Mouse (Mus musculus): ENCODE results near the gene Tmem160. TPM values are rescaled to one million over a fixed set of nuclear protein-coding genes. Genes with fewer than 3 reads are reported as not detected.

Tmem160 gene
- total RNA-seq (2021) = 10 to 100 TPM; 59.4 to 72.5 TPM
- long read RNA-seq, experiment 1, transcript Tmem160-201 (3 exons, 815 nt) = major isoform, 48 of 131 reads
- long read RNA-seq, experiment 1, partial matches to known transcripts = 81 of 131 reads
- long read RNA-seq, experiment 1, other reads (novel, unspliced or antisense) = 0 of 131 reads
- long read RNA-seq, experiment 2, transcript Tmem160-201 (3 exons, 815 nt) = major isoform, 58 of 160 reads
- long read RNA-seq, experiment 2, partial matches to known transcripts = 100 of 160 reads
- long read RNA-seq, experiment 2, other reads (novel, unspliced or antisense) = 0 of 160 reads

DNA sequence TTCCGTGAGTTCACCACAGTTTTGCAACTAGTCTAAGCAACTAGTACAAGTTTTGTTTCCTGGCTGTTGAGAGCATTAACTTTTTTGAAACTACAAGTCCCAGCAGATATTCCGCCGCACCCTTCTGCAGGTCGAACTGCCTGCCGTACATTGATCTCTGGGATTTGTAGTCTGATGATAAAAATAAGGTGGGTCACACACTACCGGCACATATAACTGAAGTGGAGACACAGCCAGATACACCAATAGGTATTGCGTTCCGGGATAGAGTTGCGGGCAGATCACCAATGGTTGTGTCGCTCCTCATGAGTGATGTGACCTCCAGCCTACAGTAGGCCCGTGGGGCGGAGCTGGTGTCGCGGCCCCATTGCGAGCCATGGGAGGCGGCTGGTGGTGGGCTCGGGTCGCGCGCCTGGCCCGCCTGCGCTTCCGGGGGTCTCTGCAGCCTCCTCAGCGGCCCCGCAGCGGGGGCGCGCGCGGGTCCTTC, at the start of gene Tmem160:
Gene Tmem160 (plus strand): TSS at position 193 of the 487 bp plus-strand sequence.
- peak; percentile 84 to 95 for DNase-seq (ENCODE audit: low spot score in 2 of 2)
- Histone ChIP-seq H3K4me3 (peak within 1 kb of the TSS; percentile 84), H3K27ac (peak within 1 kb of the TSS; percentile 85)
- no peak for TF ChIP-seq CTCF (conservative IDR thresholded peaks at IDR 0.05)

DNA sequence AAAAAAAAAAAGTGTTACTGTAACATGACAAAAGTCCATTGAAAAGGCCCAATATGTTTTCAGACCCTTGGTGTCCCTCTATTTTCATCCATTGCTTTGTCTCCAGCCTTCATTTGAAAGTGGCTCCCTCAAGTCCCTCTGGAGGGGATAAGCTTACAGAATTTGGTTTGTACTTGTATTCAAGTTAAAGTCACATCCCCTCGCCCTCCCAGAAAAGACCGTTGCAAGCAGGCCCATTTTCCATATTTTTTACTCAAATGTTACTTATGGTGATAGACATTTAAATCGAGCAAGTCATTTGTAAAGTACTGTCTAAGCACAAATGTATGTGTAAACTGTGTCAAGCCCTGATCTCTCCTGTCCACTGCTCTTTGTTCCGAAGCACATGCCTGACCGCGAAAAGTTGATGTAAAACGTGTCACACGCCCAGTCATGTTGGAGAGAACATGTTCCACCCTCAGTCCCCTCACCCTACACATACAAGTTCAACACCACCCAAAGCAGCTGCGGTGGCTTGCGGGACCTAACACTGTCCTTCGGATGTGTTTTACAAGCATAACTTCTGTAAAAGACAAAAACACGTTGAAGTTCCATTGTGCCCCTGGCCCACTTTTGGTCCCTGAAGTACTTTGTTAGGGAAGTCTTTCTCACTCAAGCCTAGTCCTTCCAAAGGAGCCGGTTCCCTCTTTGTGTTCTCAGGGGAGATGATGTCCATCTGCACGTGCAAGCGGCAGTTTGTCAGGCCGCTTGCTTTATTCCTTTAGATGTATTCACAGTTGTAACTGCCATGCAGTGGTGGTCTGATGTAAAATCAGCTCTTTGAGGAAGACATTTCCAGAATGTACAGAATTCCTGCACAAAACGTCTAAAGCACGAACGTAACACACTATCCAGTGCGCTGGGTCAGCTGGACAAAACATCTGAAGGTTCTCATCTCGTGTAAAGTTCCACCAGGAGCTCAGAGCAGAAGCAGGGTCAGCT, 49.3 kb upstream of the Tmem160 start:
- Histone ChIP-seq H3K27ac (peak overlapping the region; percentile 100), H3K4me3 (peak overlapping the region; percentile 92)
- TF ChIP-seq CTCF (conservative IDR thresholded peaks at IDR 0.05) = no peak
- DNase-seq (ENCODE audit: low spot score in 2 of 2) = no peak

DNA sequence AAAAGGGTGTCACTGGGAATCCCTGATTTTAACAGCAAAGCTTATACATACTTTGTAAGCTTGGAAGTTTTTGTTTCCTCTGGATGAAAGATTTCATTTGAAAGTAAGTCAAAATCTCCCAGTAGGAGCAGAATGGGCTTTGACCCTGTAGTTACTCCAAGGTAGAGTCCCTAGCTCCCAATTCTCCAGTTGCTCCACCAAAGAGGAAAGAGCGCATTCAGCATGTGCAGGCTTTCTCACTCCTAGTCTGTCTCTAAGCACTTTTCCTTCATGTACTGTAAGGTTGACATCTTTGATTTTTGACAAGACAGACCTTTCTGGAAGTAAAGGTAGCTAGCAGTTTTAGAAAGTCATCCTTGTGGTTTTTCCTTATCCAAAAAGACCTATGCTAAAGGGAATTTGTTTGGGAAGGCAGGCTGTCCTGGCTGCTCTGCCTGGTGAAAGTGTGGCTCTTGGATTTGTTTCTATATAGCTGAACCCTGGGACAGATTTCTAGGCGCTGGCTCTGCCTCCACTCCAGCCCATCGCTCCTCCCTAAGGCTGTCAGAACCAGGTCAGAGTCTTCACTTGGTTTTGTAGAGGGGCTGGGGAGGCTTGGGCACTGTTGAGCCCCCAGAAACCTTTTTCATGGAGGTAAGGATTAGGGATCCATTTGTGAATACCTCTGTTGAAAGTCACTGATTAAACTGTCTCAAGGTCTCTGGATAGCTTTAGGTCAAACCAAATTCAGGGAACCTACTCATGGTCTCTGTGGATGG, 48.1 kb upstream of the Tmem160 start:
- no peak overlapping the region for H3K4me3 ChIP-seq
- no peak for TF ChIP-seq CTCF (conservative IDR thresholded peaks at IDR 0.05)
- peak overlapping the region; percentile 100 for H3K27ac ChIP-seq
- DNase-seq (ENCODE audit: low spot score in 2 of 2) = no peak

DNA sequence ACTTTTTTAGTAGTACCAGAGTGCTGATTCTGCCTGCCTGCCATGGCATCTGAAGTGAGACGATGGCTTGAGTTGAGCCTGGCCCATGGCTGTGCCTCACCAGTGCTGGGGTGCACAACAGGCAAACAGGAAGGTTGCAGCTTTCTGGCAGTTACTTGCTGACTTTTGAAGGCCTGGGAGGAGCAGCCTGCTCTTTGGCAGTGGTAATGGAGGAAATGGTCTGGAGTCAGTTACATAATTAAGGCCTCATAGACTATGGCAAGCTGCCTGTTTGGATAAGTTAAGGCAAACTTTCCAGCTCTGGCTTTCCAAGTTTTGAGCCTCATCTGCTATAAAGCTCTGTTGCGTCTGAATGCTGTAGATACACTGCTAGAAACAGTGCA, 47.5 kb upstream of the Tmem160 start:
- Histone ChIP-seq H3K27ac (peak overlapping the region; percentile 100), H3K4me3 (no peak overlapping the region)
- no peak for DNase-seq (ENCODE audit: low spot score in 2 of 2)
- no peak for TF ChIP-seq CTCF (conservative IDR thresholded peaks at IDR 0.05)

DNA sequence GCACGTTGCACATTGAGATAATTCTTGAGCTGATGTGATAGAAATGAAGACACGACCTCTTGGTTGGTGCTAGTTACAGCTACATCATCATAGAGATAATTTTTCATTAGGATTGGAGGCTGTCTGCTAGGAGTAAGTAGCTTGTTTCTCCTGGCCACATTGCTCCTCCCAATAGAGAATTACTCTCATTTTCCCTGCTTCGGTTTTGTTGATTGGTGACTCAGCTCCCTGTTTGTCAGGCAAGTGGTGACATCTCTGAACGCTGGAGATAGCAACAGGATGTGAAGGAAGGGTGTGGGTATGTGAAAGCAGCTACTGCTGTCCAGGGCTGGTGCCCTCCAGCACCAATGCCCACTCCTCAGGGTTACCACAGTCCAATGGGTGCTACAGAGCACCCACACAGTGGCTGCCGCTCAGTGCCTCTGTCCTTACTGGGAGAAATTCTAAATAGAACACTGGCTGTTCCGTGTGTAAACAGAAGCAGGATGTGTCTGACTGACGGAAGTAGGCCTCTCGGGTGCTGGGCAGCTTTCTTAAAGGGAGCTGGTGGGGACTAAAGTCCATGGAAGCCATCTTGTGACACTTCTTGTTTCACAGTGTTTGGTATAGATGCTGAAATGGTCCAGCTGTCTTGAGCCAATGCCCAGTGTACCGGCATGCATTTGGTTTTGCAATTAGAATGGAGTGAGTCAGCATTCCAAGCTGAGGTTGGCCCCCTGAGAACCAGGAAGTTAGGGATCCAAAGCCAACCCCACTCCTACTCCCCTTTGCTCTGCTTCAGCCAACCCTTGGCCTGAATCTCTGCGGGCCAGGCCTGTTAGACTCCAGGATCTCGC, 46.8 kb upstream of the Tmem160 start:
- peak overlapping the region; percentile 100 for H3K27ac ChIP-seq
- peak overlapping the region; percentile 28 for H3K4me3 ChIP-seq
- peak; percentile 26 to 58 for DNase-seq (ENCODE audit: low spot score in 2 of 2)
- no peak for TF ChIP-seq CTCF (conservative IDR thresholded peaks at IDR 0.05)

DNA sequence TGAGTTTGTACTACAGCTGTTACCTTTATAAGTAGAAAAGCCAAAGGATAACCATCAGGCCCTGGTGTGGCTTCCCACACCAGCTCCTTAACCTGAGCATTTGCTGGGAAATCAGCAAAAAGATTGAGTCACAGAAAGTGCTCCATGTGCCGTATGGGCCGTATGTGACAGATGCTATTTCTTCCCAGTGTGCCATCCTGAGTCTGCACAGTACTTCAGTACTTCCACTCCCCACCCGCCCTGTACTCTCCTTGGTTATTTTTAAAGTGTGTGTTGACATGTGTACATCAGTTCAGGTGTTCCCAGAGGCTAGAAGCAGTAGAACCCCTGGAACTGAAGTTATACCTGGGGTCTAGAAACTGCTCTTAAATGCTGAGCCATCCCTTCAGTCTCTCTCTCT, 45.6 kb upstream of the Tmem160 start:
- DNase-seq (ENCODE audit: low spot score in 2 of 2) = peak in 1 of 2 experiments; percentile 26
- no peak for TF ChIP-seq CTCF (conservative IDR thresholded peaks at IDR 0.05)
- Histone ChIP-seq H3K4me3 (no peak overlapping the region), H3K27ac (peak overlapping the region; percentile 53; the same call in 1 of the 2 replicates)

DNA sequence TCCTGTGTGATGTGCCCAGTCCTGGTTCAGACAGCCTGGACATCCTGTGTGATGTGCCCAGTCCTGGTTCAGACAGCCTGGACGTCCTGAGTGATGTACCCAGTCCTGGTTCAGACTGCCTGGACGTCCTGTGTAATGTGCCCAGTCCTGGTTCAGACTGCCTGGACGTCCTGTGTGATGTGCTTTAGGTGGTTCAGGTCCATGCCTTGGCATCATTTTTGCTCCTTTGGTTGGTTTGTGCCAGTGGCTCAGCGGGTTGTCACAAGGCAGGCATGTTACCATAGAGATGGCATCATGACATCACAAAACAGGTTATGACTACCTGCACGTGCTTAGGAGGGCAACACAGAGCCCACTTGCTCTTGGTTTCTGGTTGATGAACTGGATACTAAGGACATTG, 41.5 kb upstream of the Tmem160 start:
- Histone ChIP-seq H3K4me3 (no peak overlapping the region), H3K27ac (no peak overlapping the region)
- TF ChIP-seq CTCF (conservative IDR thresholded peaks at IDR 0.05) = no peak
- no peak for DNase-seq (ENCODE audit: low spot score in 2 of 2)

DNA sequence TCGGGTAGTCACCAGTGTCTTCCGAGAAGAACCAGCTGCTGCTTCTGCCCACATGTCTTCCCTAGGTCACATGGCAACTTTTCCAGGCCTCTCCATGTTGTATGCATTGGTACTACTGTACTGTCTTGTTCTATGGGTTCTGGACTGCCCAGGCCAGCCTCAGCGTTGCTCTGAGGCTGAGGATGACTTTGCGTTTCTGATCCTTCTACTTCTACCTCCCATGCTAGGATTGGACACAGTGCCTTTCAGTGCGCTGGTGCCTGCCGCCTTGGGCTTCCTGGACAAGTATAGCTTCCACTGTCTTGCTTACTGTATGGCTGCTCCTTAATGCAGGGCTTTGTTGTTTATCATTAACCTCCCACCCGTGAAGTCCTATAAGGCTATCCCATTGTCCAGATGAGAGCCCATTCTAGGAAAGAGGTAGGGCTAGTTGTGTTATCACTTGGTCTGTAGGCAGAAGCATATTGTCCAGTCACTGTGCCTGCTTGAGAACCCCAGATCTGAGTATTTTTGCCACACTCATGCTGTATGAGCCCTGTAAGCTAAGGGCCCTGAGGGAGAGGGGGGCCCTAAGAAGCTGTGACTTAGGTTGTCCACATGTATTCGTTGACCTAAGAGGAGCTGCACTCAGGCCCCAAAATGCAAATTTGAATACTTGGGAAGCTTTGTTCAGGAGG, 40.2 kb upstream of the Tmem160 start:
- Histone ChIP-seq H3K4me3 (no peak overlapping the region), H3K27ac (no peak overlapping the region)
- no peak for TF ChIP-seq CTCF (conservative IDR thresholded peaks at IDR 0.05)
- no peak for DNase-seq (ENCODE audit: low spot score in 2 of 2)

DNA sequence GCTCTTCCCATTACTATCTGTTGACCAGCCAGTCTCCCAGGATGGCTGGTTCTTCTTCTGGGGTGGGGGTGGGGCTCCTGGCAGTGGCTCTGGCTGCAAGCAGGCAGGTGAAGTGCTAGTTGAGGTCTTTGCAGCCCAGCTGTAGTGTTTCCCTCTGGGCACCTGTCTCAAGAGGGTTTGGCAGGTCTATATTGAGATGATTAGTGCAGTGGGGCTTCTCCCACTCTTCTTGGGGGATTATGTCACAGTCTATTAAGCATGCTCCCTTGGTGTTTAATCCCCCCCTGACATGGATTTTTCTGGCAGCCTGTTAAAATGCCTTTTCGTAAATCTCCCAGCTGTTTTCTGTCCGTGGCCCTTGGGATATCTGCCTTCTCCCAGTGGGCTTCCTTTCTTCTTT, 39.6 kb upstream of the Tmem160 start:
- DNase-seq (ENCODE audit: low spot score in 2 of 2) = no peak
- H3K27ac ChIP-seq = no peak overlapping the region
- TF ChIP-seq CTCF (conservative IDR thresholded peaks at IDR 0.05) = no peak

DNA sequence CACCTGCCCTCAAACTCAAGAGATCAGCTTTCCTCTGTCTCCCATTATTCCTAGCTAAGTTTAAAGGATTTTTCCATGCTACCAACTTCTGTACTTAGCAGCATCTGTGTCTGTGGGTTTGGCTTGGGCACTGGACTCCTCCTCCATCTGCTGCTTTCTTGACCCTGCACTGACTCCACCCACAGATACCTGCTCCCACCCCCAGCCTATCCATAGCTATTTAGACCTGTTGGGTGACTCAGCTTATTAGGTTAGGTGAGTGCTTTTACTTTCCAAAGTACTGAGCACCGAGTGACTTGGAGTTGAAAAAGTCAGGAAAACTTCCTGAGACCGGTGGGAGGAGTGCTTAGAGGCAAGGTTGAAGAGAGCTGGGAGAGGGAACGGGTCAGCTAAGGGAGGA, 37.2 kb upstream of the Tmem160 start:
- TF ChIP-seq CTCF (conservative IDR thresholded peaks at IDR 0.05) = no peak
- Histone ChIP-seq H3K4me3 (no peak overlapping the region), H3K27ac (no peak overlapping the region)
- DNase-seq (ENCODE audit: low spot score in 2 of 2) = no peak

More for the DNA sequence above, 39.6 kb upstream of the Tmem160 start:
- H3K4me3 ChIP-seq = no peak overlapping the region

DNA sequence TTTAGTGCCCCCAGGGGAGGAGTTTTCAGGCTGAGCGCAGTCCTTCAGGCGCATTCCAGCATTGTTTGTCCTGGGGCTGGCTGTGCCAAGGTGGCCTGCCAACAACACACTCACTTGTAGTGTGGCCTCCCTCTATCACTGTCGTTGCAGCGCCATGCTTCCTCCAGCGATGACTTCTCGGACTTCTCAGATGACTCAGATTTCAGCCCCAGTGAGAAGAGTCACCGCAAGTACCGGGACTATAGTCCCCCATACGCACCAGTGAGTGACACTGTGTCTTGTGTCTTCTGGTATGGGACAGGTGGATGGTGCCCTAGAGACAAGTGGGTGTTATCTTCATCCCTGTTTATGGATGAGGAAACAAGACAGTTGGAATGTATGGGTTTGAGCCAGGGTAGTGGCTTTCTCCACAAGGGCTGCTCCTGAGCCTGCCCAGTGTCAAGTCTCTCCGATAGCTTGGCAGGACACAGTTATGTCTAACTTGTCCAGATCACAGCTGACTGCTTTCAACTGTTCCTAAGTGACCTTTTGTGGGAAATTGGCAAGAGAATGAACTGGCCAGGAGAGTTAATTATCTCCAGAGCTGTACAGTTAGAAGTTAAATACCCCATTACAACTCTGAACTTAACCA, 35.3 kb upstream of the Tmem160 start:
- no peak overlapping the region for H3K27ac ChIP-seq
- no peak overlapping the region for H3K4me3 ChIP-seq
- TF ChIP-seq CTCF (conservative IDR thresholded peaks at IDR 0.05) = no peak
- no peak for DNase-seq (ENCODE audit: low spot score in 2 of 2)

All from layer of hippocampus, adult 2 months (tissue).